Mouse (Mus musculus) neural tube, embryonic 14.5 days (tissue): Measurements from ENCODE around the gene Kcnj14. TPM values are rescaled to one million over a fixed set of nuclear protein-coding genes. Genes with fewer than 3 reads are reported as not detected.

ENCODE experiments used
- ATAC-seq: fragments of 200-750 bp; cut with Nextera tagmentation; 2 replicates; pipeline ENCODE4 v1.8.0; 2017; ENCODE audit warnings: low read depth, mild to moderate bottlenecking, moderate TSS enrichment, moderate library complexity
- H3K27ac ChIP-seq: fragments of 300-500 bp; sonication (generic); 2 replicates; pipeline ENCODE4 v1.5.1; 2014; ENCODE audit warnings: low read depth, mild to moderate bottlenecking, control low read depth, low read length, moderate library complexity, mixed read lengths
- H3K27me3 ChIP-seq: fragments of 300-500 bp; sonication (generic); 2 replicates; pipeline ENCODE4 v1.6.1; 2014; ENCODE audit warnings: low read length; ENCODE audit not compliant: control insufficient read depth, insufficient read depth
- H3K36me3 ChIP-seq: fragments of 300-500 bp; sonication (generic); 2 replicates; pipeline ENCODE4 v1.6.1; 2014; ENCODE audit warnings: low read length, mixed read lengths; ENCODE audit not compliant: control insufficient read depth, insufficient read depth
- H3K4me1 ChIP-seq: fragments of 300-500 bp; sonication (generic); 2 replicates; pipeline ENCODE4 v1.6.1; 2014; ENCODE audit warnings: low read length; ENCODE audit not compliant: control insufficient read depth, insufficient read depth
- H3K4me2 ChIP-seq: fragments of 300-500 bp; sonication (generic); 2 replicates; pipeline ENCODE4 v1.6.1; 2014; ENCODE audit warnings: mild to moderate bottlenecking, low read depth, low read length, control low read depth
- H3K4me3 ChIP-seq: fragments of 300-500 bp; sonication (generic); 2 replicates; pipeline ENCODE4 v1.5.1; 2014; ENCODE audit warnings: low read depth, low read length, control low read depth, mixed read lengths
- H3K9ac ChIP-seq: fragments of 300-500 bp; sonication (generic); replicated peaks from 2 replicates; pipeline ENCODE4 v1.6.1; 2014; ENCODE audit warnings: low read depth, mild to moderate bottlenecking, control low read depth, low read length, mixed read lengths
- H3K9me3 ChIP-seq: fragments of 300-500 bp; sonication (generic); 2 replicates; pipeline ENCODE4 v1.6.1; 2016; ENCODE audit warnings: low read length; ENCODE audit not compliant: control insufficient read depth
- WGBS: fragments of 180-500 bp; shearing (Covaris S2); extraction: QIAGEN DNeasy Blood & Tissue Kit; methylation state at CpG from one replicate; pipeline ENCODE4 v1.1.7; 2014; 5-methylcytosine and 5-hydroxymethylcytosine counted together
- polyA plus RNA-seq: library from polyadenylated mRNA; unstranded; fragments of >200 nt; fragmentation: Nextera tagmentation; extraction: Ambion mirVana; gene quantifications from 2 replicates; pipeline ENCODE4 v1.2.1, GENCODE M21; 2014

The Kcnj14 gene
- polyA plus RNA-seq, 1 experiment from 2014 or later = 1.1 TPM

- Histone ChIP-seq H3K4me3 (no peak overlapping the region), H3K4me1 (no peaks in the 10 kb centered on the region), H3K4me2 (no peak overlapping the region), H3K9me3 (no peaks in the 10 kb centered on the region), H3K36me3 (no peaks in the 10 kb centered on the region), H3K27me3 (peaks cover 8% of the 10 kb centered on the region; the same call in 1 of the 2 replicates), H3K9ac (no peak overlapping the region), H3K27ac (no peak overlapping the region)
- ATAC-seq = no peak
- 90% methylated on average over 10 of the region's 10 CpGs for WGBS
These were observed 18.6 kb upstream of the Kcnj14 start for GRCm38 (mm10) chr7:45842950-45843744.

- ATAC-seq = no peak
- Histone ChIP-seq H3K36me3 (no peaks in the 10 kb centered on the region), H3K4me1 (peaks cover 21% of the 10 kb centered on the region), H3K9me3 (no peaks in the 10 kb centered on the region), H3K27ac (no peak overlapping the region), H3K4me3 (peak overlapping the region; percentile 28), H3K27me3 (peaks cover 36% of the 10 kb centered on the region), H3K9ac (peak overlapping the region; percentile 25; the same call in 1 of the 2 replicates), H3K4me2 (peak overlapping the region; percentile 37)
- WGBS = 4% methylated on average over 20 of the region's 31 CpGs
These were observed 9.3 kb upstream of the Kcnj14 start for GRCm38 (mm10) chr7:45833924-45834323.

GRCm38 (mm10) chr7:45833148-45833790 lies 8.7 kb upstream of the Kcnj14 start:
- ATAC-seq = no peak
- H3K9me3 ChIP-seq = no peaks in the 10 kb centered on the region
- peaks cover 36% of the 10 kb centered on the region for H3K27me3 ChIP-seq
- peak overlapping the region; percentile 28 for H3K4me3 ChIP-seq
- H3K9ac ChIP-seq = peak overlapping the region; percentile 25; the same call in 1 of the 2 replicates
- H3K27ac ChIP-seq = no peak overlapping the region
- peaks cover 21% of the 10 kb centered on the region for H3K4me1 ChIP-seq
- H3K36me3 ChIP-seq = no peaks in the 10 kb centered on the region
- H3K4me2 ChIP-seq = peak overlapping the region; percentile 37
- WGBS = under 1% methylated on average over 73 of the region's 86 CpGs

GRCm38 (mm10) chr7:45832428-45832827 lies 7.8 kb upstream of the Kcnj14 start:
- no peak for ATAC-seq

GRCm38 (mm10) chr7:45831128-45831525 lies 6.5 kb upstream of the Kcnj14 start:
- Histone ChIP-seq H3K36me3 (peaks cover 11% of the 10 kb centered on the region), H3K9ac (peak overlapping the region; percentile 51; the same call in 1 of the 2 replicates), H3K4me1 (peaks cover 21% of the 10 kb centered on the region), H3K4me3 (peak overlapping the region; percentile 79), H3K4me2 (peak overlapping the region; percentile 83), H3K9me3 (no peaks in the 10 kb centered on the region), H3K27ac (peak overlapping the region; percentile 74), H3K27me3 (peaks cover 36% of the 10 kb centered on the region)
- WGBS = 9% methylated on average over 5 of the region's 5 CpGs
- ATAC-seq = no peak; the same call in 1 of the 2 replicates

More at GRCm38 (mm10) chr7:45832428-45832827, 7.8 kb upstream of the Kcnj14 start:
- H3K4me1 ChIP-seq = peaks cover 21% of the 10 kb centered on the region
- H3K4me2 ChIP-seq = peak overlapping the region; percentile 37; the same call in 1 of the 2 replicates
- H3K9ac ChIP-seq = no peak overlapping the region
- WGBS = 11% methylated on average over 30 of the region's 30 CpGs
- peaks cover 5% of the 10 kb centered on the region for H3K36me3 ChIP-seq
- no peaks in the 10 kb centered on the region for H3K9me3 ChIP-seq
- no peak overlapping the region for H3K27ac ChIP-seq
- H3K27me3 ChIP-seq = peaks cover 36% of the 10 kb centered on the region
- H3K4me3 ChIP-seq = peak overlapping the region; percentile 28; the same call in 1 of the 2 replicates

GRCm38 (mm10) chr7:45830427-45831127 lies 6.0 kb upstream of the Kcnj14 start, which contains the start of gene Grwd1:
Gene Grwd1 (minus strand): TSS chr7:45830944.
- peak; percentile 91 for ATAC-seq
- Histone ChIP-seq H3K9ac (peak within 1 kb of the TSS; percentile 51), H3K4me3 (peak within 1 kb of the TSS; percentile 79), H3K27ac (peak within 1 kb of the TSS; percentile 74), H3K4me2 (peak within 1 kb of the TSS; percentile 83), H3K36me3 (peaks cover 11% of the 10 kb centered on the region), H3K4me1 (peaks cover 21% of the 10 kb centered on the region), H3K27me3 (peaks cover 33% of the 10 kb centered on the region), H3K9me3 (no peaks in the 10 kb centered on the region)
- under 1% methylated on average over 35 of the region's 35 CpGs for WGBS

GRCm38 (mm10) chr7:45826631-45827030 lies 2.0 kb upstream of the Kcnj14 start:
- 0 out of 2 replicates have a peak, but pooled peaks cover under 1% of the 10 kb centered on the region for H3K27me3 ChIP-seq
- peaks cover 13% of the 10 kb centered on the region for H3K4me1 ChIP-seq
- H3K9ac ChIP-seq = no peak overlapping the region
- H3K27ac ChIP-seq = no peak overlapping the region
- 94% methylated on average over 7 of the region's 7 CpGs for WGBS
- ATAC-seq = no peak
- H3K9me3 ChIP-seq = no peaks in the 10 kb centered on the region
- no peak overlapping the region for H3K4me2 ChIP-seq
- no peak overlapping the region for H3K4me3 ChIP-seq
- peaks cover 17% of the 10 kb centered on the region for H3K36me3 ChIP-seq

- Histone ChIP-seq H3K9ac (no peak overlapping the region), H3K4me3 (no peak overlapping the region), H3K36me3 (peaks cover 6% of the 10 kb centered on the region; the same call in 1 of the 2 replicates), H3K9me3 (no peaks in the 10 kb centered on the region), H3K27me3 (no peaks in the 10 kb centered on the region), H3K27ac (no peak overlapping the region), H3K4me2 (no peak overlapping the region), H3K4me1 (no peaks in the 10 kb centered on the region)
- ATAC-seq = no peak
These were observed 3.7 kb downstream of the Kcnj14 start for GRCm38 (mm10) chr7:45820913-45821312.
